Mouse (Mus musculus): ENCODE data around the gene Trp53. TPM values are rescaled to one million over a fixed set of nuclear protein-coding genes. Genes with fewer than 3 reads are reported as not detected.
A peak's percentile ranks its signal among the peaks of the same experiment; 100 is the strongest.

The Trp53 gene
- polyA plus RNA-seq, 1 experiment from 2014 or later, result 32.6 TPM

DNA sequence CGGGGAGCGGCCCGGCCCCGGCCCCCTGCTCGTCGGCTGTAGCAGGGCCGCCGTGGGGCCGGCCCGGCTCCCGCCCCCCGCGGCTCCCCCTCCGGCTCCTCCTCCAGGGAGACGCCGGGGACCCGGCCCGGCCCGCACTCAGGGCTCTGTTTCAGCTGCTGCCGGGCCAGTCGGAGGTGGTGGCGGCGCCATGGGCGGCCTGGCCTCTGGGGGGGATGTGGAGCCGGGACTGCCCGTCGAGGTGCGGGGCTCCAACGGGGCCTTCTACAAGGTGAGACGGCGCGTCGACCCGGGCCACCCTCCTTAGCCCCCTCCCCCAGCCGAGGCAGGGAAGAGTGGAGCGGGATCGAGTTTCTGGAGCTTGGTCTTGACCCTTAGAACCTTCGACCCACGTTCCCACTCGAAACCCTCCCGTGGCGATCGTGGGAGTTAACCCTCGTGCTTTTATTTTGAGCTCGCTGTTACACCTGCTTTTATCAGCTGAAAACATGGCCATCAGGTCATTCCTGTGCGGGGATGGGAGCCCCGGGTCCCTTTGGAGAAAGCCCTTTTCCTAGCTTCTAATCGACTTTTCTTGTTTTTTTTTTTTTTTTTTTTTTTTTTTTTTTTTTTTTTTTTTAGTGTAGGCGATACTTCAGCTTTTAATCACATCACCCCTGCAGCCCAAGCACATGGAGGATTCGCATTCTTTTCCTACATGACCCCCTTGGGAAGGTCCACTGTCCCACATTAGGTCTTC, 53.1 kb downstream of the Trp53 start:
- Histone ChIP-seq H3K9me3 (ENCODE audit: low read length) (no peaks in the 10 kb centered on the region), H3K4me1 (ENCODE audit: insufficient read depth) (peaks cover 22% of the 10 kb centered on the region), H3K4me2 (ENCODE audit: low read depth, low read length) (peak overlapping the region; percentile 88), H3K9ac (replicated peaks) (peak overlapping the region; percentile 96), H3K27me3 (ENCODE audit: insufficient read depth, low read length) (no peaks in the 10 kb centered on the region), H3K4me3 (ENCODE audit: low read depth, low read length) (peak overlapping the region; percentile 87), H3K36me3 (replicated peaks; ENCODE audit: insufficient read depth, low read length) (peaks cover 4% of the 10 kb centered on the region; the same call in 1 of the 2 replicates), H3K27ac (ENCODE audit: low read depth) (peak overlapping the region; percentile 97)
- DNase-seq, result no peak
- ATAC-seq, result peak; percentile 56
- no peak for TF ChIP-seq EP300 (IDR thresholded peaks at IDR 0.05; ENCODE audit: low read depth)
- TF ChIP-seq CTCF (IDR thresholded peaks at IDR 0.05; ENCODE audit: low read depth), result no peak
- under 1% methylated on average over 40 of the region's 50 CpGs for WGBS (ENCODE audit: insufficient replicate concordance)

DNA sequence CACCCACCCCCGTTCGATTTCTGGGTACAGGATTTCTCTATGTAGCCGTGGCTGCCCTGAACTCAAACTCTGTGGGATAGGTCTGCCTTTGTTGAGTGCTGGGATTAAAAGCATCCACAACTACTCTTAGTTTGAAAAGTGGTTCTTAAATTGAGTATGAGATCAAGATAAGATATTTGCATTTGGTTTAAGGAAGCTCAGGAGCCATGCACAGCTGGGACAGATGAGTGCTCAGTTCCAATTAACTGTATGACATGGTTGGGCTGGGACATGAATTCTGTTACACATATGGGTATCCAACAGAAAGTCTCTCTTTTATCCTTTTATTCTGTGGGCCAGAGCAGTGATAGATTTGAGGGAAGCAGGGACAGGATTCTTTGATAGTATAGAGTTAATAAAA, 55.3 kb downstream of the Trp53 start:
- ATAC-seq (no peak), DNase-seq (no peak)
- H3K27me3 ChIP-seq (ENCODE audit: insufficient read depth, low read length), result no peaks in the 10 kb centered on the region
- no peaks in the 10 kb centered on the region for H3K9me3 ChIP-seq (ENCODE audit: low read length)
- H3K36me3 ChIP-seq (replicated peaks; ENCODE audit: insufficient read depth, low read length), result peaks cover 15% of the 10 kb centered on the region
- no peak for TF ChIP-seq CTCF (IDR thresholded peaks at IDR 0.05; ENCODE audit: low read depth)
- TF ChIP-seq EP300 (IDR thresholded peaks at IDR 0.05; ENCODE audit: low read depth), result no peak
- no peak overlapping the region for H3K27ac ChIP-seq (ENCODE audit: low read depth)
- 0 out of 2 replicates have a peak overlapping the region, but pooled peaks have one; percentile 13 for H3K4me2 ChIP-seq (ENCODE audit: low read depth, low read length)
- no peak overlapping the region for H3K9ac ChIP-seq (replicated peaks)
- 82% methylated on average over 3 of the region's 3 CpGs for WGBS (ENCODE audit: insufficient replicate concordance)
- no peak overlapping the region for H3K4me3 ChIP-seq (ENCODE audit: low read depth, low read length)
- H3K4me1 ChIP-seq (ENCODE audit: insufficient read depth), result peaks cover 22% of the 10 kb centered on the region

MicroRNAs encoded within 50 kb of the gene (microRNA counts, 519-probe panel; counts per million panel counts)
- microRNA mmu-miR-467f, result 4,617 counts per million, percentile 52 among the panel's probes with 10 or more counts

Small RNA genes within 50 kb of the gene (microRNA-seq; reads per million reads assigned to microRNA genes)
- gene Mir467f, result not detected

Other genes with a start within 250 kb of the Trp53 start
- 0.87 and 1.3 TPM in 2 replicates for gene Rnf227, start 239.9 kb upstream of the Trp53 start, polyA plus RNA-seq (2015; fragmentation: Nextera tagmentation; extraction: Ambion mirVana)
- gene Chd3, start 211.0 kb upstream of the Trp53 start, polyA plus RNA-seq (2015; fragmentation: Nextera tagmentation; extraction: Ambion mirVana), result 7.8 and 8.7 TPM in 2 replicates
- 83.7 and 83.9 TPM in 2 replicates for gene Naa38, start 184.9 kb upstream of the Trp53 start, polyA plus RNA-seq (2015; fragmentation: Nextera tagmentation; extraction: Ambion mirVana)
- 4.7 and 5.4 TPM in 2 replicates for gene Cyb5d1, start 184.7 kb upstream of the Trp53 start, polyA plus RNA-seq (2015; fragmentation: Nextera tagmentation; extraction: Ambion mirVana)
- gene Tmem88, start 182.1 kb upstream of the Trp53 start, polyA plus RNA-seq (2015; fragmentation: Nextera tagmentation; extraction: Ambion mirVana), result 12.3 and 14.0 TPM in 2 replicates
- 7.4 and 8.2 TPM in 2 replicates for gene Kdm6b, start 166.7 kb upstream of the Trp53 start, polyA plus RNA-seq (2015; fragmentation: Nextera tagmentation; extraction: Ambion mirVana)
- gene Dnah2, start 31.2 kb upstream of the Trp53 start, polyA plus RNA-seq (2015; fragmentation: Nextera tagmentation; extraction: Ambion mirVana), result 0.04 and 0.05 TPM in 2 replicates
- gene Efnb3, start 20.2 kb upstream of the Trp53 start, polyA plus RNA-seq (2015; fragmentation: Nextera tagmentation; extraction: Ambion mirVana), result 0.19 and 0.20 TPM in 2 replicates
- 8.1 and 10.0 TPM in 2 replicates for gene Wrap53, start 104 bp upstream of the Trp53 start, polyA plus RNA-seq (2015; fragmentation: Nextera tagmentation; extraction: Ambion mirVana)
- 4.0 and 5.3 TPM in 2 replicates for gene Atp1b2, start 25.6 kb downstream of the Trp53 start, polyA plus RNA-seq (2015; fragmentation: Nextera tagmentation; extraction: Ambion mirVana)
- gene Shbg, start 37.5 kb downstream of the Trp53 start, polyA plus RNA-seq (2015; fragmentation: Nextera tagmentation; extraction: Ambion mirVana), result 4.3 and 4.7 TPM in 2 replicates
- 15.2 and 18.7 TPM in 2 replicates for gene Sat2, start 41.7 kb downstream of the Trp53 start, polyA plus RNA-seq (2015; fragmentation: Nextera tagmentation; extraction: Ambion mirVana)
- 6.8 TPM in 2 replicates for gene Fxr2, start 52.6 kb downstream of the Trp53 start, polyA plus RNA-seq (2015; fragmentation: Nextera tagmentation; extraction: Ambion mirVana)
- gene Sox15, start 75.0 kb downstream of the Trp53 start, polyA plus RNA-seq (2015; fragmentation: Nextera tagmentation; extraction: Ambion mirVana), result 0.13 TPM in 1 of 2 replicates, not detected in the other
- 36.9 and 41.0 TPM in 2 replicates for gene Mpdu1, start 82.3 kb downstream of the Trp53 start, polyA plus RNA-seq (2015; fragmentation: Nextera tagmentation; extraction: Ambion mirVana)
- gene Cd68, start 85.8 kb downstream of the Trp53 start, polyA plus RNA-seq (2015; fragmentation: Nextera tagmentation; extraction: Ambion mirVana), result 30.1 and 32.5 TPM in 2 replicates
- 199 and 203 TPM in 2 replicates for gene Eif4a1, start 92.1 kb downstream of the Trp53 start, polyA plus RNA-seq (2015; fragmentation: Nextera tagmentation; extraction: Ambion mirVana)
- 14.5 and 15.2 TPM in 2 replicates for gene Senp3, start 101.7 kb downstream of the Trp53 start, polyA plus RNA-seq (2015; fragmentation: Nextera tagmentation; extraction: Ambion mirVana)
- gene Tnfsf13, start 105.4 kb downstream of the Trp53 start, polyA plus RNA-seq (2015; fragmentation: Nextera tagmentation; extraction: Ambion mirVana), result 0.46 and 0.83 TPM in 2 replicates
- 2.8 and 3.6 TPM in 2 replicates for gene Tnfsf12, start 115.5 kb downstream of the Trp53 start, polyA plus RNA-seq (2015; fragmentation: Nextera tagmentation; extraction: Ambion mirVana)
- 1.1 and 1.4 TPM in 2 replicates for gene Tnfsfm13, start 115.7 kb downstream of the Trp53 start, polyA plus RNA-seq (2015; fragmentation: Nextera tagmentation; extraction: Ambion mirVana)
- gene Polr2a, start 178.3 kb downstream of the Trp53 start, polyA plus RNA-seq (2015; fragmentation: Nextera tagmentation; extraction: Ambion mirVana), result 6.6 and 6.8 TPM in 2 replicates
- gene Slc35g3, start 181.6 kb downstream of the Trp53 start, polyA plus RNA-seq (2015; fragmentation: Nextera tagmentation; extraction: Ambion mirVana), result not detected in 2 replicates
- 0.67 and 0.75 TPM in 2 replicates for gene Zbtb4, start 185.6 kb downstream of the Trp53 start, polyA plus RNA-seq (2015; fragmentation: Nextera tagmentation; extraction: Ambion mirVana)
- gene Chrnb1, start 215.6 kb downstream of the Trp53 start, polyA plus RNA-seq (2015; fragmentation: Nextera tagmentation; extraction: Ambion mirVana), result 0.73 and 0.76 TPM in 2 replicates
- 0.04 and 0.07 TPM in 2 replicates for gene Fgf11, start 221.5 kb downstream of the Trp53 start, polyA plus RNA-seq (2015; fragmentation: Nextera tagmentation; extraction: Ambion mirVana)
- 4.4 and 4.8 TPM in 2 replicates for gene Tmem102, start 225.3 kb downstream of the Trp53 start, polyA plus RNA-seq (2015; fragmentation: Nextera tagmentation; extraction: Ambion mirVana)
- not detected in 2 replicates for gene Gm39566, start 234.9 kb downstream of the Trp53 start, polyA plus RNA-seq (2015; fragmentation: Nextera tagmentation; extraction: Ambion mirVana)
- gene Spem2, start 238.1 kb downstream of the Trp53 start, polyA plus RNA-seq (2015; fragmentation: Nextera tagmentation; extraction: Ambion mirVana), result not detected in 2 replicates
- not detected in 2 replicates for gene Spem1, start 241.8 kb downstream of the Trp53 start, polyA plus RNA-seq (2015; fragmentation: Nextera tagmentation; extraction: Ambion mirVana)

Measured in liver, postnatal 0 days (tissue).